Mouse (Mus musculus) CD4-positive, CD25-positive, alpha-beta regulatory T cell, adult 2 months (primary cell): ENCODE results near the gene Vcan.

Experiments
- DNase-seq: peaks from one replicate; pipeline ENCODE4 v3.0.0-alpha.2; 2012; ENCODE audit warnings: low read depth, low spot score

Gene Vcan

GRCm38 (mm10) chr13:89607399-89607798, 134.9 kb downstream of the Vcan start:
- DNase-seq: no peak
